Mouse (Mus musculus) CH12.LX (cell line): ENCODE results near the gene Igsf23.

ENCODE experiments used
- CTCF ChIP-seq, 2 experiments: IDR thresholded peaks in 1 of 2; conservative IDR thresholded peaks in 1 of 2; 2 replicates each; pipeline ENCODE4 v1.5.1; 2011 to 2012; ENCODE audit warnings: low read depth in 2 of 2, low read length in 2 of 2, improper control_type of control experiment in 1 of 2, inconsistent platforms in 1 of 2, mild to moderate bottlenecking in 1 of 2, moderate library complexity in 1 of 2
- ETS1 ChIP-seq: conservative IDR thresholded peaks from 2 replicates; pipeline ENCODE4 v1.6.1; 2012; ENCODE audit warnings: low read depth, mild to moderate bottlenecking, inconsistent platforms, low read length, improper control_type of control experiment, moderate library complexity
- JUND ChIP-seq: conservative IDR thresholded peaks from 2 replicates; pipeline ENCODE4 v1.6.1; 2011; ENCODE audit warnings: low read depth, low read length, improper control_type of control experiment
- USF1 ChIP-seq: IDR thresholded peaks from 2 replicates; pipeline ENCODE4 v1.6.1; 2014; ENCODE audit warnings: low read depth, mild to moderate bottlenecking, inconsistent platforms, low read length, improper control_type of control experiment

GRCm38 (mm10) chr7:19923797-19924196, 26.8 kb downstream of the Igsf23 start:
- TF ChIP-seq CTCF (conservative IDR thresholded peaks at IDR 0.05 in 1 of 2, IDR thresholded peaks at IDR 0.05 in 1 of 2; ENCODE audit: low read depth in 2 of 2, low read length in 2 of 2) (no peak), ETS1 (no peak), JUND (no peak), USF1 (no peak)
